Mouse (Mus musculus) ES-Bruce4 (cell line): ENCODE measurements around the gene Myoc. TPM values are rescaled to one million over a fixed set of nuclear protein-coding genes. Genes with fewer than 3 reads are reported as not detected.

Experiments
- H3K27ac ChIP-seq: 2 replicates; pipeline ENCODE4 v1.5.1; 2012; ENCODE audit warnings: low read length, inconsistent platforms; ENCODE audit not compliant: insufficient read depth
- H3K27me3 ChIP-seq: 2 replicates; pipeline ENCODE4 v1.6.1; 2012; ENCODE audit warnings: mild to moderate bottlenecking, low read length, inconsistent platforms; ENCODE audit not compliant: control insufficient read depth, poor library complexity, insufficient read depth, severe bottlenecking
- H3K36me3 ChIP-seq: 2 replicates; pipeline ENCODE4 v1.6.1; 2012; ENCODE audit warnings: inconsistent platforms, mild to moderate bottlenecking, low read length, moderate library complexity; ENCODE audit not compliant: control insufficient read depth, poor library complexity, insufficient read depth, severe bottlenecking
- H3K4me1 ChIP-seq: one replicate; pipeline ENCODE4 v1.8.1; 2011; ENCODE audit warnings: low read length; ENCODE audit not compliant: control insufficient read depth, insufficient read depth
- H3K4me3 ChIP-seq: 2 replicates; pipeline ENCODE4 v1.5.1; 2011; ENCODE audit warnings: low read depth, mild to moderate bottlenecking, low read length
- H3K9ac ChIP-seq: 2 replicates; pipeline ENCODE4 v1.6.1; 2012; ENCODE audit warnings: low read depth, mild to moderate bottlenecking, inconsistent platforms; ENCODE audit not compliant: poor library complexity, severe bottlenecking
- H3K9me3 ChIP-seq: replicated peaks from 2 replicates; pipeline ENCODE4 v1.6.1; 2012; ENCODE audit warnings: mild to moderate bottlenecking, low read length, inconsistent platforms; ENCODE audit not compliant: control insufficient read depth, poor library complexity, insufficient read depth, severe bottlenecking
- CTCF ChIP-seq: IDR thresholded peaks from one replicate; pipeline ENCODE4 v1.8.1; 2011; ENCODE audit warnings: low read depth, low read length
- EP300 ChIP-seq: IDR thresholded peaks from 2 replicates; pipeline ENCODE4 v1.6.1; 2011; ENCODE audit warnings: low read depth, low read length; ENCODE audit not compliant: insufficient read depth
- POLR2A ChIP-seq: IDR thresholded peaks from one replicate; pipeline ENCODE4 v1.8.1; 2011; ENCODE audit warnings: low read length; ENCODE audit not compliant: insufficient read depth
- polyA plus RNA-seq: library from polyadenylated mRNA; stranded (reverse); fragments of >200 nt; gene quantifications from 2 replicates; pipeline ENCODE4 v1.2.4, GENCODE M21; 2011; ENCODE audit warnings: low read depth; ENCODE audit not compliant: missing spikeins, insufficient read depth, insufficient read length

Myoc gene
- polyA plus RNA-seq, 1 experiment: not detected

GRCm38 (mm10) chr1:162660276-162660860 lies 21.4 kb downstream of the Myoc start:
- Histone ChIP-seq H3K27me3 (no peaks in the 10 kb centered on the region), H3K9ac (no peak overlapping the region), H3K4me3 (no peak overlapping the region), H3K9me3 (no peaks in the 10 kb centered on the region), H3K36me3 (no peaks in the 10 kb centered on the region), H3K4me1 (no peaks in the 10 kb centered on the region), H3K27ac (no peak overlapping the region)
- TF ChIP-seq POLR2A (no peak), EP300 (no peak), CTCF (no peak)

DNA sequence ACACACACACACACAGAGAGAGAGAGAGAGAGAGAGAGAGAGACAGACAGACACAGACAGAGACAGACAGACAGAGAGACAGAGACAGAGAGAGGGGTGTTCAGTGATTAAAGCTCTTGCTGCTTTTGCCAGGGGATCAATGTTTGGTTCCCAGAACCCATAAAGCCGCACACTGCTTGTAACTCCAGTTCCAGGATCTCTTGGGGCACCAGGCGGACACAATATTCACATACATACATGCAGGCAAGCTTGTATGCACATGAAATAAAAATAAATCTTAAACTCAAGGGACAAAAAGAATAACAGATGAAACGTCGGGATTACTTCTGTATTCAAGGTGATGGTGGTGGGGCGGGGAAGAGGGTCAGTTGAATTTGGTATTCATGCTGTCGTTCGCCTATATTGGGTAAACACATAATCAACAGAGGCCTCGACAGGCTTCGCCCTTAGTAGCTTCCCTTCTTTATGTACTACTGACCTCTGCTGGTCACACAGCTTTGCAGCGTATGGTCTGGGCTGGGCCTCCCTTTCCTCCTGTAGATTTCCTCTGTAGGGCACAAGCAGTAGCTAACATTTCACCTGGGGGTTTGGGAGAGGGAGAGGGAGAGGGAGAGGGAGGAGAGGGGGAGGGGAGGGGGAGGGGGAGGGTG lies 26.0 kb downstream of the Myoc start:
- Histone ChIP-seq H3K36me3 (no peaks in the 10 kb centered on the region), H3K4me1 (no peaks in the 10 kb centered on the region), H3K9me3 (no peaks in the 10 kb centered on the region), H3K27ac (no peak overlapping the region), H3K27me3 (no peaks in the 10 kb centered on the region), H3K9ac (no peak overlapping the region), H3K4me3 (no peak overlapping the region)
- TF ChIP-seq EP300 (no peak), CTCF (peak; percentile 74)

DNA sequence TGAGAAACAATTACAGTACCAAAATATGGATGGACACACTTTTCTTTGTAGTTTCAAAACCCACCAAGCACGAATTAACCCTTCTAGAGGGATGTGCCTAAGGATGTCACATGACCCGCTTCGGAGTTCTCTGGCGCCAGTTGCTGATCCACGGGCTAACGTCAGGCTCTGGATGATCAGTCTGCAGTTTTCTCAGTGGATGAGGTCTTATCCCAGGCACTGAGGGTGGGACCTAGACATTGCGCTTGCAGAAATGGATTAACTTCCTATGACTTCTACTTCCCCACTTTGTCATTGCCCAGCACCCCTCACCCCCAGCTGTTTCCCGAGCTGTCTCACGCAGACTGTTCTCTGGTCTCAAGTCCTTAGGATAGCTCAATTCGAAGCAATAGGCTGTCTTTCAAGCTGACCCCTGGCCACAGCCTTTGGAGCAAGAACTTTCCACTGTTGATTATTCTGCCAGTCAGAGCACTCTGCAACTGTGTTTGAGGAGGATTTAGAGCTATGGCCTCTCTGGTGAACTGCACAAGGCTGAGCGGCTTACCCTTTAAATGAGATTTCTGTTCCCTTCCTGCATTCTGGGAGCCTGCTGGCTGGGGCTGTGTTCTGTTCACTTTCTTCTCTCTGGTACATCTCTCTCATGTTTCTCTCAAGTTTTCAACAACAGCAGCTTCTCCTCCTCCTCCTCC lies 26.7 kb downstream of the Myoc start:
- no peaks in the 10 kb centered on the region; the same call in 1 of the 2 replicates for H3K36me3 ChIP-seq
- no peaks in the 10 kb centered on the region for H3K27me3 ChIP-seq
- H3K9ac ChIP-seq: peak overlapping the region; percentile 31; the same call in 1 of the 2 replicates
- H3K4me1 ChIP-seq: no peaks in the 10 kb centered on the region
- TF ChIP-seq CTCF: no peak
- TF ChIP-seq POLR2A: no peak
- TF ChIP-seq EP300: no peak
- H3K4me3 ChIP-seq: peak overlapping the region; percentile 64
- no peak overlapping the region for H3K27ac ChIP-seq
- H3K9me3 ChIP-seq: no peaks in the 10 kb centered on the region

DNA sequence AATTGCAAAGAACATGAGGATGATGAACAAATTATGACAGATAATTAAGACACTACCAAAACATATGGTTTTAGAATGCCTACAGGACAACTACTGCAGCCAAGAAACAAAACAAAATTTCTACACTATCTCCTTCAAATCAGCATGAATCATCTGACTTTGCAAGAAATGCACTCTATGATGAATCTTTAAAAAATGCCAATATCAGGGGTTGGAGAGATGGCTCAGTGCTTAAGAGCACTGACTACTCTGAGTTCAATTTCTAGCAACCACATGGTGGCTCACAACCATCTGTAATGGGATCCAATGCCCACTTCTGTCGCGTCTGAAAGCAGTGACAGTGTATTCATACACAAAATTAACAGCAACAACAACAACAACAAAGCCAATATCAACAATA lies 54.8 kb downstream of the Myoc start:
- peaks cover 75% of the 10 kb centered on the region for H3K36me3 ChIP-seq
- H3K9ac ChIP-seq: no peak overlapping the region
- no peaks in the 10 kb centered on the region for H3K27me3 ChIP-seq
- no peaks in the 10 kb centered on the region for H3K9me3 ChIP-seq
- H3K4me1 ChIP-seq: no peaks in the 10 kb centered on the region
- no peak for TF ChIP-seq EP300
- TF ChIP-seq CTCF: no peak
- no peak for TF ChIP-seq POLR2A
- no peak overlapping the region for H3K4me3 ChIP-seq
- H3K27ac ChIP-seq: no peak overlapping the region

- TF ChIP-seq EP300 (no peak), CTCF (no peak), POLR2A (no peak)
- Histone ChIP-seq H3K9me3 (no peaks in the 10 kb centered on the region), H3K4me3 (no peak overlapping the region), H3K27me3 (no peaks in the 10 kb centered on the region), H3K9ac (no peak overlapping the region), H3K36me3 (peaks cover 78% of the 10 kb centered on the region), H3K4me1 (no peaks in the 10 kb centered on the region), H3K27ac (no peak overlapping the region)
These were observed 58.9 kb downstream of the Myoc start for GRCm38 (mm10) chr1:162697866-162698265.

Other genes starting within 250 kb of the Myoc start
- gene Dnm3, start 161.1 kb upstream of the Myoc start, polyA plus RNA-seq: 1.2 and 1.7 TPM in 2 replicates
- gene Mettl13, start 90.6 kb upstream of the Myoc start, polyA plus RNA-seq: 15.0 and 17.1 TPM in 2 replicates
- 28.0 and 31.1 TPM in 2 replicates for gene Vamp4, start 68.6 kb upstream of the Myoc start, polyA plus RNA-seq
- not detected in 2 replicates for gene Myocos, start 19.1 kb downstream of the Myoc start, polyA plus RNA-seq
- gene Prrc2c, start 101.4 kb downstream of the Myoc start, polyA plus RNA-seq: 354 and 366 TPM in 2 replicates
- not detected in 2 replicates for gene Fmo4, start 174.8 kb downstream of the Myoc start, polyA plus RNA-seq
- not detected in 2 replicates for gene Fmo1, start 227.5 kb downstream of the Myoc start, polyA plus RNA-seq